Mouse (Mus musculus) 416B (cell line): ENCODE measurements at regions not wholly inside any gene's neighbourhood (a gene's known extent, or its start where the extent isn't known, plus 50 kb on each side); places are given as distances from the start of the nearest gene placed in this dataset.
"Not testable (repeated sequence)": the region's sequence is repeated elsewhere in the genome, so short reads cannot be mapped to it uniquely, and the experiment has no call there.

Experiments
- DNase-seq: peaks from one replicate; pipeline ENCODE4 v3.0.0; 2011; ENCODE audit warnings: low read depth

GRCm38 (mm10) chr14:17057355-17057754, 238.4 kb upstream of the Rarb start:
- no peak for DNase-seq

GRCm38 (mm10) chr14:17055741-17056140, 236.8 kb upstream of the Rarb start:
- DNase-seq = peak; percentile 6

GRCm38 (mm10) chr14:17054381-17054780, 235.4 kb upstream of the Rarb start:
- no peak for DNase-seq

GRCm38 (mm10) chr14:17046808-17047207, 227.9 kb upstream of the Rarb start:
- DNase-seq = peak; percentile 8

- no peak for DNase-seq
Observed at GRCm38 (mm10) chr14:17045426-17046132, 226.6 kb upstream of the Rarb start.

GRCm38 (mm10) chr14:17020603-17021356, 201.8 kb upstream of the Rarb start:
- DNase-seq = no peak

GRCm38 (mm10) chr14:17012931-17013330, 194.0 kb upstream of the Rarb start:
- DNase-seq = no peak

- DNase-seq = peak; percentile 14
Observed at GRCm38 (mm10) chr14:17012200-17012599, 193.2 kb upstream of the Rarb start.

- no peak for DNase-seq
Observed at GRCm38 (mm10) chr14:17005194-17006018, 186.4 kb upstream of the Rarb start.

- DNase-seq = no peak
Observed at GRCm38 (mm10) chr14:17004714-17005113, 185.8 kb upstream of the Rarb start.

GRCm38 (mm10) chr14:16996716-16997115, 177.8 kb upstream of the Rarb start:
- DNase-seq = no peak

GRCm38 (mm10) chr14:16970911-16971310, 152.0 kb upstream of the Rarb start:
- not testable (repeated sequence) for DNase-seq

- no peak for DNase-seq
Observed at GRCm38 (mm10) chr14:16964717-16965391, 145.9 kb upstream of the Rarb start.

- no peak for DNase-seq
Observed at GRCm38 (mm10) chr14:16962216-16962826, 143.4 kb upstream of the Rarb start.

- peak; percentile 0 for DNase-seq
Observed at GRCm38 (mm10) chr14:16957802-16958201, 138.8 kb upstream of the Rarb start.

- DNase-seq = no peak
Observed at GRCm38 (mm10) chr14:16954511-16955443, 135.8 kb upstream of the Rarb start.

- DNase-seq = no peak
Observed at GRCm38 (mm10) chr14:16948736-16949135, 129.8 kb upstream of the Rarb start.

GRCm38 (mm10) chr14:16944441-16944840, 125.5 kb upstream of the Rarb start:
- DNase-seq = no peak

GRCm38 (mm10) chr14:16943531-16943930, 124.6 kb upstream of the Rarb start:
- DNase-seq = no peak

- DNase-seq = no peak
Observed at GRCm38 (mm10) chr14:16927136-16927535, 108.2 kb upstream of the Rarb start.
